Mouse (Mus musculus): Measurements from ENCODE around the gene Smim20.

- TF ChIP-seq CTCF (IDR thresholded peaks at IDR 0.05; ENCODE audit: low read depth) = no peak
- TF ChIP-seq EP300 (IDR thresholded peaks at IDR 0.05; ENCODE audit: low read depth) = no peak
Measured at GRCm38 (mm10) chr5:53225434-53225833, 41.4 kb upstream of the Smim20 start.
